Mouse (Mus musculus): ENCODE data around the gene Cox7a2l. TPM values are rescaled to one million over a fixed set of nuclear protein-coding genes. Genes with fewer than 3 reads are reported as not detected.

Gene Cox7a2l
- total RNA-seq, 2 experiments from 2014 or later, result 178 to 182 TPM

- Histone ChIP-seq H3K4me3 (no peak overlapping the region), H3K27ac (no peak overlapping the region)
- DNase-seq (ENCODE audit: low spot score in 2 of 2), result no peak
- TF ChIP-seq CTCF (conservative IDR thresholded peaks at IDR 0.05), result no peak
Observed at GRCm38 (mm10) chr17:83477089-83477488, 40.0 kb downstream of the Cox7a2l start.

- no peak for TF ChIP-seq CTCF (conservative IDR thresholded peaks at IDR 0.05)
- DNase-seq (ENCODE audit: low spot score in 2 of 2), result no peak
- no peak overlapping the region for H3K4me3 ChIP-seq
- no peak overlapping the region for H3K27ac ChIP-seq
Observed at GRCm38 (mm10) chr17:83469586-83469985, 47.5 kb downstream of the Cox7a2l start.

GRCm38 (mm10) chr17:83466697-83467251 is 50.4 kb downstream of the Cox7a2l start:
- H3K4me3 ChIP-seq, result no peak overlapping the region
- no peak for DNase-seq (ENCODE audit: low spot score in 2 of 2)
- no peak overlapping the region; the same call in 1 of the 2 replicates for H3K27ac ChIP-seq
- no peak for TF ChIP-seq CTCF (conservative IDR thresholded peaks at IDR 0.05)

GRCm38 (mm10) chr17:83465969-83466368 is 51.2 kb downstream of the Cox7a2l start:
- no peak for TF ChIP-seq CTCF (conservative IDR thresholded peaks at IDR 0.05)
- DNase-seq (ENCODE audit: low spot score in 2 of 2), result no peak
- H3K27ac ChIP-seq, result no peak overlapping the region
- H3K4me3 ChIP-seq, result no peak overlapping the region

- Histone ChIP-seq H3K4me3 (no peak overlapping the region), H3K27ac (no peak overlapping the region)
- no peak for TF ChIP-seq CTCF (conservative IDR thresholded peaks at IDR 0.05)
- no peak for DNase-seq (ENCODE audit: low spot score in 2 of 2)
Observed at GRCm38 (mm10) chr17:83457271-83457670, 59.9 kb downstream of the Cox7a2l start.

- no peak for DNase-seq (ENCODE audit: low spot score in 2 of 2)
- TF ChIP-seq CTCF (conservative IDR thresholded peaks at IDR 0.05), result no peak
- no peak overlapping the region for H3K27ac ChIP-seq
- H3K4me3 ChIP-seq, result no peak overlapping the region
Observed at GRCm38 (mm10) chr17:83453587-83453986, 63.5 kb downstream of the Cox7a2l start.

- H3K4me3 ChIP-seq, result no peak overlapping the region
- no peak overlapping the region for H3K27ac ChIP-seq
- no peak for DNase-seq (ENCODE audit: low spot score in 2 of 2)
- no peak for TF ChIP-seq CTCF (conservative IDR thresholded peaks at IDR 0.05)
Observed at GRCm38 (mm10) chr17:83452451-83452850, 64.7 kb downstream of the Cox7a2l start.

Other genes with a start within 250 kb of the Cox7a2l start
- 10 to 100 TPM; 23.3 to 26.1 TPM for gene Eml4, start 166.4 kb downstream of the Cox7a2l start, total RNA-seq (2021)
- 10 to 100 TPM in 1 of 2 experiments, 1 to 10 TPM in 1; 9.7 to 11.7 TPM for gene Kcng3, start 114.6 kb upstream of the Cox7a2l start, total RNA-seq (2021)
- 100 to 1,000 TPM in 1 of 2 experiments, 10 to 100 TPM in 1; 96.9 to 102 TPM for gene Mta3, start 188.8 kb upstream of the Cox7a2l start, total RNA-seq (2021)